Mouse (Mus musculus) forebrain, embryonic 11.5 days (tissue): Measurements from ENCODE around the gene Gm9964. TPM values are rescaled to one million over a fixed set of nuclear protein-coding genes. Genes with fewer than 3 reads are reported as not detected.

Experiments
- ATAC-seq: fragments of 200-750 bp; cut with Nextera tagmentation; replicated peaks from 2 replicates; pipeline ENCODE4 v1.8.0; 2017; ENCODE audit warnings: moderate TSS enrichment; ENCODE audit not compliant: low FRiP score
- DNase-seq: peaks from one replicate; pipeline ENCODE4 v3.0.0-alpha.2; 2017; ENCODE audit warnings: low spot score
- H3K27ac ChIP-seq: fragments of 300-500 bp; sonication (generic); 2 replicates; pipeline ENCODE4 v1.5.1; 2014; ENCODE audit warnings: low read depth, low read length
- H3K27me3 ChIP-seq: fragments of 300-500 bp; sonication (generic); 2 replicates; pipeline ENCODE4 v1.6.1; 2014; ENCODE audit warnings: mild to moderate bottlenecking, low read length, mixed read lengths; ENCODE audit not compliant: control insufficient read depth, insufficient read depth
- H3K36me3 ChIP-seq: fragments of 300-500 bp; sonication (generic); 2 replicates; pipeline ENCODE4 v1.6.1; 2014; ENCODE audit warnings: mild to moderate bottlenecking, low read length, moderate library complexity, mixed read lengths; ENCODE audit not compliant: control insufficient read depth, insufficient read depth
- H3K4me1 ChIP-seq: fragments of 300-500 bp; sonication (generic); replicated peaks from 2 replicates; pipeline ENCODE4 v1.6.1; 2014; ENCODE audit warnings: low read length, mixed read lengths; ENCODE audit not compliant: control insufficient read depth, insufficient read depth
- H3K4me2 ChIP-seq: fragments of 300-500 bp; sonication (generic); 2 replicates; pipeline ENCODE4 v1.6.1; 2014; ENCODE audit warnings: low read depth, mild to moderate bottlenecking, low read length, moderate library complexity, mixed read lengths; ENCODE audit not compliant: severe bottlenecking
- H3K4me3 ChIP-seq: fragments of 300-500 bp; sonication (generic); 2 replicates; pipeline ENCODE4 v1.5.1; 2014; ENCODE audit warnings: low read depth, low read length
- H3K9ac ChIP-seq: fragments of 300-500 bp; sonication (generic); 2 replicates; pipeline ENCODE4 v1.6.1; 2014; ENCODE audit warnings: low read length
- H3K9me3 ChIP-seq: fragments of 300-500 bp; sonication (generic); 2 replicates; pipeline ENCODE4 v1.6.1; 2016; ENCODE audit warnings: low read length, mixed read lengths; ENCODE audit not compliant: control insufficient read depth
- WGBS: fragments of 180-500 bp; shearing (Covaris S2); extraction: QIAGEN DNeasy Blood & Tissue Kit; methylation state at CpG from one replicate; pipeline ENCODE4 v1.1.7; 2014; 5-methylcytosine and 5-hydroxymethylcytosine counted together
- polyA plus RNA-seq: library from polyadenylated mRNA; unstranded; fragments of >200 nt; fragmentation: Nextera tagmentation; extraction: Ambion mirVana; gene quantifications from 2 replicates; pipeline ENCODE4 v1.2.1, GENCODE M21; 2014

Gm9964 gene
- 0.40 TPM in 1 of 2 replicates, not detected in the other for polyA plus RNA-seq

DNA sequence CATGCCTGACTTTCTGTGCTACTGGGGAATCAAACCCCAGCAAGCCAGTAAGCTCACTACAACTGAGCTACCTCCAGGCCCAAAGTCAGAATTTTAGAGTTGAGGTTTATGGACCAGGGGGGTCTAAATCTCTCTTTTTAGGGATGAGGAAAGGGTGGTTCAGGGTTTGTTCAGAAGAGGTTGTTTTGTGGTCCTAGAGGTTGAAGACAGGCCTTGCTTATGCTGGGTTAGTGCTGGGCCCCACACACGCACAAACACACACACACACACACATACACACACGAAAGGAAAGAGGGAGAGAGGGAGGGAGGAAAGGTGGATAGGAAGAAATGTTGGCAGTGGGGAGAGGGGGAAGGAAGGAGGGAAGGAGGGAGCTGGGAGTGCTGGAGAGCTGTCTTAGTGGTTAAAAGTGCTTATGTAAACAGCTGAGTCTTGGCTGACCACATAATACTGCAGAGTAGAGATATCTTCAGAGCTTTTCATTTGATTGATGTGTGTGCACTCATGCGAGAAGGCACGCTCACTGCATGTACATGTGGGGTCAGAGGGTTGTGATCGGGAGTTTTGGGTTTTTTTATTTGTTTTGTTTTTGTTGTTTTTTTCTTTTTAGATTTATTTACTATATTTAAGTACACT lies at the start of gene Gm9964:
Gm9964 (minus strand) TSS at position 51 of the 636 bp plus-strand sequence.
- ATAC-seq, result no peak
- Histone ChIP-seq H3K9me3 (no peaks in the 10 kb centered on the region), H3K4me3 (no peak within 1 kb of the TSS), H3K27ac (no peak within 1 kb of the TSS), H3K27me3 (no peaks in the 10 kb centered on the region), H3K9ac (no peak within 1 kb of the TSS), H3K4me2 (no peak within 1 kb of the TSS), H3K4me1 (no peaks in the 10 kb centered on the region), H3K36me3 (no peaks in the 10 kb centered on the region)
- 87% methylated on average over 5 of the region's 5 CpGs for WGBS
- DNase-seq, result no peak

GRCm38 (mm10) chr11:79339808-79340781 lies 43.4 kb upstream of the Gm9964 start:
- ATAC-seq (peak; percentile 81), DNase-seq (peak; percentile 79)
- H3K36me3 ChIP-seq, result no peaks in the 10 kb centered on the region
- peak overlapping the region; percentile 86 for H3K4me2 ChIP-seq
- H3K27me3 ChIP-seq, result no peaks in the 10 kb centered on the region
- H3K9ac ChIP-seq, result peak overlapping the region; percentile 99
- 2% methylated on average over 38 of the region's 63 CpGs for WGBS
- H3K4me3 ChIP-seq, result peak overlapping the region; percentile 100
- peaks cover 9% of the 10 kb centered on the region; the same call in 1 of the 2 replicates for H3K4me1 ChIP-seq
- H3K9me3 ChIP-seq, result no peaks in the 10 kb centered on the region
- H3K27ac ChIP-seq, result peak overlapping the region; percentile 84

- Histone ChIP-seq H3K4me2 (peak within 1 kb of the TSS; percentile 86), H3K36me3 (no peaks in the 10 kb centered on the region), H3K27ac (peak within 1 kb of the TSS; percentile 84), H3K4me1 (peaks cover 9% of the 10 kb centered on the region; the same call in 1 of the 2 replicates), H3K9me3 (no peaks in the 10 kb centered on the region), H3K27me3 (no peaks in the 10 kb centered on the region), H3K9ac (peak within 1 kb of the TSS; percentile 99), H3K4me3 (peak within 1 kb of the TSS; percentile 100)
- under 1% methylated on average over 47 of the region's 49 CpGs for WGBS
- peak; percentile 94 for ATAC-seq
- peak; percentile 99 for DNase-seq
Measured at GRCm38 (mm10) chr11:79339234-79339807, 42.6 kb upstream of the Gm9964 start, which contains the start of gene Nf1. Gene Nf1, plus strand, starts transcription at chr11:79339693.

GRCm38 (mm10) chr11:79338621-79339020 lies 41.9 kb upstream of the Gm9964 start:
- peak overlapping the region; percentile 86 for H3K4me2 ChIP-seq
- H3K9me3 ChIP-seq, result no peaks in the 10 kb centered on the region
- H3K9ac ChIP-seq, result peak overlapping the region; percentile 99
- no peak overlapping the region for H3K27ac ChIP-seq
- peaks cover 9% of the 10 kb centered on the region; the same call in 1 of the 2 replicates for H3K4me1 ChIP-seq
- peak overlapping the region; percentile 100 for H3K4me3 ChIP-seq
- DNase-seq, result no peak
- no peaks in the 10 kb centered on the region for H3K36me3 ChIP-seq
- ATAC-seq, result no peak
- 51% methylated on average over 4 of the region's 4 CpGs for WGBS
- no peaks in the 10 kb centered on the region for H3K27me3 ChIP-seq

DNA sequence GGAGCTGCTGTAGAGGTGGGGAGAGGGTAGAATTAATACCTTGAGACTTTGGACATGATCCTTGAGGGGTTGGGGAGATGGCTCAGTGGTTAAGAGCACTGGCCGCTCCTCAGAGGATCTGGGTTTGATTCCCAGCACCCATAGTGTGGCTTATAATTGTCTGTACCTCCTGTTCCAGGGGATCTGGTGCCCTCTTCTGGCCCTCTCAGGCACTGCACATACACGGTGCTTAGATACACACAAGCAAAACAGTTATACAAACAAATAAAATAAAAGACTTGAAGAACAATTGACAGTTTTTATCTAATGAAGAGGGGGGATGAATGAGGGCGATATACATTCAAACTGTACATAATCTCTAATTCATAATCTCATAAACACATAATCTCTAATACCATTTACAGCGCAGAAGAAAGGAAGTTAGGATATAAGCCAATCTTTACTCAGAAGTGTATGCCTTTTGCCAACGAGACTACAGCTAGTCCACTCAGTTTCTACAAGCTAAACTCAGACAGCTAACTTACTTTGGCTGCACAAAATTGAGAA lies 40.1 kb upstream of the Gm9964 start:
- Histone ChIP-seq H3K27me3 (no peaks in the 10 kb centered on the region), H3K9me3 (no peaks in the 10 kb centered on the region), H3K36me3 (no peaks in the 10 kb centered on the region), H3K4me1 (peaks cover 9% of the 10 kb centered on the region; the same call in 1 of the 2 replicates), H3K4me3 (no peak overlapping the region), H3K9ac (no peak overlapping the region), H3K4me2 (no peak overlapping the region), H3K27ac (no peak overlapping the region)
- no peak for ATAC-seq
- 89% methylated on average over 5 of the region's 5 CpGs for WGBS
- DNase-seq, result no peak

GRCm38 (mm10) chr11:79335077-79335476 lies 38.4 kb upstream of the Gm9964 start:
- DNase-seq, result no peak
- H3K36me3 ChIP-seq, result no peaks in the 10 kb centered on the region
- ATAC-seq, result no peak
- H3K27me3 ChIP-seq, result no peaks in the 10 kb centered on the region
- no peak overlapping the region for H3K4me3 ChIP-seq
- H3K9ac ChIP-seq, result no peak overlapping the region
- 94% methylated on average over 6 of the region's 6 CpGs for WGBS
- no peaks in the 10 kb centered on the region for H3K4me1 ChIP-seq
- no peak overlapping the region for H3K27ac ChIP-seq
- H3K4me2 ChIP-seq, result no peak overlapping the region
- no peaks in the 10 kb centered on the region for H3K9me3 ChIP-seq

- no peaks in the 10 kb centered on the region for H3K9me3 ChIP-seq
- H3K27ac ChIP-seq, result no peak overlapping the region
- ATAC-seq (no peak), DNase-seq (no peak)
- H3K4me3 ChIP-seq, result no peak overlapping the region
- WGBS, result 96% methylated on average over 1 of the region's 1 CpGs
- H3K4me2 ChIP-seq, result no peak overlapping the region
- no peaks in the 10 kb centered on the region for H3K36me3 ChIP-seq
- H3K27me3 ChIP-seq, result no peaks in the 10 kb centered on the region
- H3K9ac ChIP-seq, result no peak overlapping the region
- H3K4me1 ChIP-seq, result no peaks in the 10 kb centered on the region; the same call in 1 of the 2 replicates
Measured at GRCm38 (mm10) chr11:79329585-79329984, 32.9 kb upstream of the Gm9964 start.

GRCm38 (mm10) chr11:79328060-79328459 lies 31.4 kb upstream of the Gm9964 start:
- Histone ChIP-seq H3K36me3 (no peaks in the 10 kb centered on the region), H3K4me3 (no peak overlapping the region), H3K27ac (no peak overlapping the region), H3K27me3 (no peaks in the 10 kb centered on the region), H3K9ac (no peak overlapping the region), H3K9me3 (no peaks in the 10 kb centered on the region), H3K4me2 (no peak overlapping the region), H3K4me1 (no peaks in the 10 kb centered on the region; the same call in 1 of the 2 replicates)
- ATAC-seq (no peak), DNase-seq (no peak)
- 88% methylated on average over 4 of the region's 4 CpGs for WGBS
